Mouse (Mus musculus) embryonic facial prominence, embryonic 12.5 days (tissue): ENCODE results near the gene Cmtm5. TPM values are rescaled to one million over a fixed set of nuclear protein-coding genes. Genes with fewer than 3 reads are reported as not detected.

Source experiments
- ATAC-seq: fragments of 200-750 bp; cut with Nextera tagmentation; 2 replicates; pipeline ENCODE4 v1.8.0; 2017; ENCODE audit not compliant: insufficient number of reproducible peaks, insufficient read depth, low FRiP score, low TSS enrichment
- H3K27ac ChIP-seq: fragments of 300-500 bp; sonication (generic); 2 replicates; pipeline ENCODE4 v1.5.1; 2016; ENCODE audit warnings: mild to moderate bottlenecking
- H3K27me3 ChIP-seq: fragments of 300-500 bp; sonication (generic); 2 replicates; pipeline ENCODE4 v1.6.1; 2016; ENCODE audit warnings: mild to moderate bottlenecking, moderate library complexity
- H3K36me3 ChIP-seq: fragments of 300-500 bp; sonication (generic); 2 replicates; pipeline ENCODE4 v1.6.1; 2016; ENCODE audit warnings: mild to moderate bottlenecking
- H3K4me1 ChIP-seq: fragments of 300-500 bp; sonication (generic); 2 replicates; pipeline ENCODE4 v1.6.1; 2016
- H3K4me2 ChIP-seq: fragments of 300-500 bp; sonication (generic); replicated peaks from 2 replicates; pipeline ENCODE4 v1.6.1; 2016; ENCODE audit warnings: mild to moderate bottlenecking, moderate library complexity
- H3K4me3 ChIP-seq: fragments of 300-500 bp; sonication (generic); 2 replicates; pipeline ENCODE4 v1.5.1; 2016; ENCODE audit warnings: mild to moderate bottlenecking
- H3K9ac ChIP-seq: fragments of 300-500 bp; sonication (generic); 2 replicates; pipeline ENCODE4 v1.6.1; 2016; ENCODE audit warnings: mild to moderate bottlenecking, moderate library complexity
- H3K9me3 ChIP-seq: fragments of 300-500 bp; sonication (generic); 2 replicates; pipeline ENCODE4 v1.6.1; 2016; ENCODE audit warnings: mild to moderate bottlenecking, moderate library complexity
- WGBS: fragments of 180-500 bp; shearing (Covaris S2); methylation state at CpG from one replicate; pipeline ENCODE4 v1.1.7; 2016; 5-methylcytosine and 5-hydroxymethylcytosine counted together
- polyA plus RNA-seq: library from polyadenylated mRNA; unstranded; fragments of >200 nt; fragmentation: Nextera tagmentation; extraction: Ambion mirVana; gene quantifications from 2 replicates; pipeline ENCODE4 v1.2.1, GENCODE M21; 2016

The Cmtm5 gene
- polyA plus RNA-seq, 1 experiment from 2014 or later: 6.2 TPM

- H3K36me3 ChIP-seq: peaks cover 51% of the 10 kb centered on the region
- peak overlapping the region; percentile 94 for H3K9ac ChIP-seq
- peak overlapping the region; percentile 86 for H3K4me2 ChIP-seq
- H3K9me3 ChIP-seq: no peaks in the 10 kb centered on the region
- H3K4me3 ChIP-seq: peak overlapping the region; percentile 80
- H3K27ac ChIP-seq: peak overlapping the region; percentile 86
- no peak for ATAC-seq
- peaks cover 9% of the 10 kb centered on the region for H3K4me1 ChIP-seq
- H3K27me3 ChIP-seq: no peaks in the 10 kb centered on the region
- WGBS: 22% methylated on average over 10 of the region's 10 CpGs
Measured at GRCm38 (mm10) chr14:54913343-54913742, 22.7 kb upstream of the Cmtm5 start.

- Histone ChIP-seq H3K27ac (no peak overlapping the region), H3K4me1 (peaks cover 15% of the 10 kb centered on the region), H3K9ac (no peak overlapping the region), H3K9me3 (peaks cover 18% of the 10 kb centered on the region), H3K4me3 (no peak overlapping the region), H3K36me3 (peaks cover 70% of the 10 kb centered on the region), H3K4me2 (no peak overlapping the region), H3K27me3 (no peaks in the 10 kb centered on the region)
- no peak for ATAC-seq
- 92% methylated on average over 16 of the region's 16 CpGs for WGBS
Measured at GRCm38 (mm10) chr14:54920076-54920685, 15.9 kb upstream of the Cmtm5 start.

GRCm38 (mm10) chr14:54924641-54925348, 11.3 kb upstream of the Cmtm5 start:
- Histone ChIP-seq H3K4me1 (peaks cover 30% of the 10 kb centered on the region), H3K9me3 (peaks cover 18% of the 10 kb centered on the region), H3K9ac (peak overlapping the region; percentile 84), H3K36me3 (peaks cover 28% of the 10 kb centered on the region), H3K4me2 (peak overlapping the region; percentile 71), H3K27me3 (no peaks in the 10 kb centered on the region), H3K27ac (peak overlapping the region; percentile 99), H3K4me3 (peak overlapping the region; percentile 51)
- 7% methylated on average over 7 of the region's 7 CpGs for WGBS
- ATAC-seq: peak; percentile 52

- Histone ChIP-seq H3K4me3 (peak within 1 kb of the TSS; percentile 51), H3K4me2 (peak within 1 kb of the TSS; percentile 71), H3K36me3 (peaks cover 20% of the 10 kb centered on the region), H3K9me3 (peaks cover 17% of the 10 kb centered on the region), H3K4me1 (peaks cover 30% of the 10 kb centered on the region), H3K9ac (peak within 1 kb of the TSS; percentile 84), H3K27me3 (no peaks in the 10 kb centered on the region), H3K27ac (peak within 1 kb of the TSS; percentile 99)
- ATAC-seq: peak; percentile 53
- WGBS: 1% methylated on average over 57 of the region's 57 CpGs
Measured at GRCm38 (mm10) chr14:54925349-54926342, 10.4 kb upstream of the Cmtm5 start, which contains the start of gene Efs. TSS of gene Efs (minus strand) at chr14:54926126.

- Histone ChIP-seq H3K27me3 (no peaks in the 10 kb centered on the region), H3K27ac (peak overlapping the region; percentile 99), H3K4me1 (peaks cover 30% of the 10 kb centered on the region), H3K9ac (peak overlapping the region; percentile 84), H3K4me2 (peak overlapping the region; percentile 71), H3K9me3 (peaks cover 8% of the 10 kb centered on the region), H3K36me3 (peaks cover 10% of the 10 kb centered on the region), H3K4me3 (peak overlapping the region; percentile 51)
- under 1% methylated on average over 52 of the region's 58 CpGs for WGBS
- peak; percentile 76 for ATAC-seq
Measured at GRCm38 (mm10) chr14:54926401-54927158, 9.5 kb upstream of the Cmtm5 start.

- ATAC-seq: no peak
- Histone ChIP-seq H3K27ac (peak overlapping the region; percentile 99), H3K4me2 (peak overlapping the region; percentile 71), H3K9ac (peak overlapping the region; percentile 84), H3K27me3 (no peaks in the 10 kb centered on the region), H3K4me1 (peaks cover 30% of the 10 kb centered on the region), H3K36me3 (peaks cover 3% of the 10 kb centered on the region), H3K4me3 (peak overlapping the region; percentile 51), H3K9me3 (0 out of 2 replicates have a peak, but pooled peaks cover under 1% of the 10 kb centered on the region)
- WGBS: 12% methylated on average over 7 of the region's 7 CpGs
Measured at GRCm38 (mm10) chr14:54927296-54927695, 8.8 kb upstream of the Cmtm5 start.

- Histone ChIP-seq H3K4me2 (no peak overlapping the region), H3K9me3 (no peaks in the 10 kb centered on the region), H3K4me1 (peaks cover 24% of the 10 kb centered on the region), H3K27me3 (no peaks in the 10 kb centered on the region), H3K4me3 (no peak overlapping the region), H3K36me3 (no peaks in the 10 kb centered on the region), H3K27ac (no peak overlapping the region), H3K9ac (no peak overlapping the region)
- 67% methylated on average over 5 of the region's 5 CpGs for WGBS
- no peak for ATAC-seq
Measured at GRCm38 (mm10) chr14:54929801-54930200, 6.3 kb upstream of the Cmtm5 start.

- WGBS: 26% methylated on average over 2 of the region's 2 CpGs
- no peak for ATAC-seq
- Histone ChIP-seq H3K36me3 (no peaks in the 10 kb centered on the region), H3K4me3 (no peak overlapping the region), H3K27me3 (no peaks in the 10 kb centered on the region), H3K4me1 (peaks cover 19% of the 10 kb centered on the region), H3K9me3 (no peaks in the 10 kb centered on the region), H3K27ac (no peak overlapping the region), H3K4me2 (no peak overlapping the region), H3K9ac (no peak overlapping the region)
Measured at GRCm38 (mm10) chr14:54930431-54930830, 5.6 kb upstream of the Cmtm5 start.

- no peak within 1 kb of the TSS for H3K27ac ChIP-seq
- ATAC-seq: no peak
- no peak within 1 kb of the TSS; the same call in 1 of the 2 replicates for H3K4me2 ChIP-seq
- H3K4me3 ChIP-seq: no peak within 1 kb of the TSS
- 29% methylated on average over 6 of the region's 6 CpGs for WGBS
- no peak within 1 kb of the TSS for H3K9ac ChIP-seq
- H3K9me3 ChIP-seq: no peaks in the 10 kb centered on the region
- H3K36me3 ChIP-seq: no peaks in the 10 kb centered on the region
- H3K27me3 ChIP-seq: no peaks in the 10 kb centered on the region
- peaks cover 22% of the 10 kb centered on the region for H3K4me1 ChIP-seq
Measured at GRCm38 (mm10) chr14:54932645-54933150, 3.4 kb upstream of the Cmtm5 start, which contains the start of gene Il25. TSS of gene Il25 (plus strand) at chr14:54932695.

GRCm38 (mm10) chr14:54936831-54937160, 735 bp downstream of the Cmtm5 start:
- Histone ChIP-seq H3K27ac (peak overlapping the region; percentile 78), H3K36me3 (no peaks in the 10 kb centered on the region), H3K4me1 (peaks cover 19% of the 10 kb centered on the region), H3K27me3 (no peaks in the 10 kb centered on the region), H3K4me2 (peak overlapping the region; percentile 16; the same call in 1 of the 2 replicates), H3K9ac (peak overlapping the region; percentile 42; the same call in 1 of the 2 replicates), H3K4me3 (no peak overlapping the region), H3K9me3 (no peaks in the 10 kb centered on the region)
- no peak for ATAC-seq
- WGBS: 30% methylated on average over 6 of the region's 6 CpGs
